Mouse (Mus musculus): ENCODE measurements at regions not wholly inside any gene's neighbourhood (a gene's known extent, or its start where the extent isn't known, plus 50 kb on each side); places are given as distances from the start of the nearest gene placed in this dataset.

DNA sequence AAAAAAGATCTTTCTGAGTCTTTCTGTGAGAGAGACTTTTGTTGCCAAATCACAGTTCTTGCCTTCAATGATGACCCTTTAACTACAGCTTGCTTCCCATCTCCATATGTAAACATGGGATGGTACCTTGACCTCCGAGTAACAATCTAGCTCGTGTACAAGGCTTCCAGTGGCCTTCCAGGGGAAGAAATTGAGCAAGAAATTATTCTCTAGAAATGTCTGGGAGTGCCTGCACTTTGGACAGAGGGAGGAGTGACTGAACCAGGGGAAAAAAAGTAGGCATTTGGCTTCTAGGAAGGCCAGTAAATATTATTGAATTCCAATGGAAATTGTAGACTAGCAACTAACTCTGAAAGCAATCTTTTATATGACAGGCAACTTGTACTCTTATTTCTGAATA, 287.8 kb upstream of the Mpdz start:
- DNase-seq (ENCODE audit: low read depth, low spot score) = no peak

DNA sequence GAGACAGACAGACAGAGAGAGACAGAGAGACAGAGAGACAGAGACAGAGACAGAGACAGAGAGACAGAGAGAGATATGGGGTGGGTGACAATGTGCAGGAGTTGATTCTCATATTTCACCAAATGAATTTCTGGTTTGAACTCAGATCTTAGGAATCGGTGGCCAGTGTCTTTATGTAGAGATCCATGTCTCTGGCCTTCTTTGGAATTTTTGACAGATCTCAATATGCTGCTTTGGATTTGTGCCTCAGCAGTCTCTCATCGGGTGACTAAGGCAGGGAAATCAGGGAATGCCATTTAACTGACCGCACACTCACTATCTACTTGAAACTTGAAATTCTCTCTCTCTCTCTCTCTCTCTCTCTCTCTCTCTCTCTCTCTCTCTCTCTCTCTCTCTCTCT, 286.3 kb upstream of the Mpdz start:
- DNase-seq (ENCODE audit: low read depth, low spot score) = no peak

- DNase-seq (ENCODE audit: low read depth, low spot score) = peak; percentile 36
These were observed 285.3 kb upstream of the Mpdz start for GRCm38 (mm10) chr4:81727735-81728581.

DNA sequence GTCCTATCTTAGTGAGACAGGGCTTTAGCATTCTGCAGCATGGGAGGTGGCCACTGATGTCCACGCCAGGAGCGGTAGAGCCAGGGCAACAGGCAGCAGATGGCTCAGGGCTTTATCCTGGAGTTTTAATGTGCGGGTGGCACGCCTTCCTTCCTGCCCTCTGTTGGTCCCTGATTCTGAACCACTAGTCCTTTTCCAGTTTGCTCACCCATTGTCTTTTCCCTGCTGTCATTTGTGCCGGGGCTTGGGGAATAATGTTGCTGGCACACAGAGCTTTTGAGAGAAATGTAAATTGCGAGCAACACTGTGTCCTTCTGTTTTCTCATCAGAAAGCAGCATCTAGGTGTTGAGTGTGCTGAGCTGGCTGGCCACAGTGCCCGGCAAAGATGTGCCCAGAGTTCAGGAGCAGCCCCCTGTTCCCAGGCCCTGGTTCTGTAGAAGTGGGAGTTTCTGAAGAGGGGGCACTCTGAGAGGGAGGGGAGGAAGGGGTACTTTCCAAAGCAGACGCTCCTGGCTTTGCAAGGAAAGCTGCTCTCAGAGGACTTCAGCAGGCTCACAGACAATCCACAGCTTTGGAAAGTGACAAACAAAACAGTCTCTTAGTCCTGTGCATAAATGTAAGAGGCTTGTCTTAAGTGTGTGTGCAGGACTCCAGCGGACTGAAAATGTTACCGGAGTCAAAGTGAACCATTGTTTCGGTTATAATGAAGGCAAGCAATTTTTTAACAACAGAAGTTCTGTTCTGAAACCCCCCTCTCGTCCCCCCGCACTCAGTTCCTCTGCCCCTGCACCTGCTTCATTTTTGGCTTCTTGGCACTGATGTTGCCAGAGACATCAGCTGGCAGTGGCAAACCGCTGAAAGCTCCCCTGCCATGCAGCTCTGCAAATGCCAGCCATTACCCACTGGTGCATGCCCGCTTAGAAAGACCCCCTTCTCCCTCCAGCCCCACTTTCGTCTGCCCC, 284.4 kb upstream of the Mpdz start:
- DNase-seq (ENCODE audit: low read depth, low spot score) = peak; percentile 57

GRCm38 (mm10) chr4:81724751-81725150, 282.1 kb upstream of the Mpdz start:
- DNase-seq (ENCODE audit: low read depth, low spot score) = no peak

DNA sequence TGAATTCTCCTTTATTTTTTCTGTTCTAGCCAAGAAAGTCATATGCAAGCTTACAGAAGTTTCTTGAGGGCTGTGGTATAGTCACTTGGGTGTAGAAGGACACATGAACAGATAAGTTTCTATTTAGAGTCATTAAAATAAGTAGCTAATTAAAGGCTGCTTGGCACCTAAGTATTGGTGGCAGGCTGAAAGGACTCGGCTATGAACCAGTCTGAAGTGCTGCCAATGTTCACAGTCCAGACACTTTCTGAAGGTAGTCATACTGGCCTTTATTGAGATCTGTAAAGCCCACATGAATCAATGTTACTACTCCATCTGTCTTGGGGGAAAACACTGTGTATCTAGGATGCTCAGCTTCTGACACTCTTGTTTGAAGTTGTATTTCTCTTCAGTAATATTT, 269.8 kb upstream of the Mpdz start:
- DNase-seq (ENCODE audit: low read depth, low spot score) = no peak

DNA sequence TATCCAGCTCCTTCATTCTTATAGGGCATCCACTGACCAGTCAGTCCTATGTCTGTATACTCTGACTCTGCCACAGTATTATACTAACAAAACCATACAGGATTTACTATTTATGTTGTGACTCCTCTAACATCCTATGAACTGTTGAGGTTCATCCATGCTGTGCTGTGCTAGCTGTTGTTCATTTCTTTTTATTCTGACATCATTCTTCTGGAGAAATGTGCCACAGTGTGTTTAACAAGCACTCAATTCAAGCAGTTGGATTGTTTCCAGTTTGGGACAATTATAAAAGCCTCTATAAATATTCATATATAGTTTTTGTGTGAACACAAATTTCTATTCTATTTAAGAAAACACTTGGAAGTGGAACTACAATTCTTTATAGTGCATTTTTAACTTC, 252.6 kb upstream of the Mpdz start:
- peak; percentile 14 for DNase-seq (ENCODE audit: low read depth, low spot score)

GRCm38 (mm10) chr4:81677205-81677604, 234.6 kb upstream of the Mpdz start:
- DNase-seq (ENCODE audit: low read depth, low spot score) = no peak

GRCm38 (mm10) chr4:81674871-81675270, 232.3 kb upstream of the Mpdz start:
- no peak for DNase-seq (ENCODE audit: low read depth, low spot score)

DNA sequence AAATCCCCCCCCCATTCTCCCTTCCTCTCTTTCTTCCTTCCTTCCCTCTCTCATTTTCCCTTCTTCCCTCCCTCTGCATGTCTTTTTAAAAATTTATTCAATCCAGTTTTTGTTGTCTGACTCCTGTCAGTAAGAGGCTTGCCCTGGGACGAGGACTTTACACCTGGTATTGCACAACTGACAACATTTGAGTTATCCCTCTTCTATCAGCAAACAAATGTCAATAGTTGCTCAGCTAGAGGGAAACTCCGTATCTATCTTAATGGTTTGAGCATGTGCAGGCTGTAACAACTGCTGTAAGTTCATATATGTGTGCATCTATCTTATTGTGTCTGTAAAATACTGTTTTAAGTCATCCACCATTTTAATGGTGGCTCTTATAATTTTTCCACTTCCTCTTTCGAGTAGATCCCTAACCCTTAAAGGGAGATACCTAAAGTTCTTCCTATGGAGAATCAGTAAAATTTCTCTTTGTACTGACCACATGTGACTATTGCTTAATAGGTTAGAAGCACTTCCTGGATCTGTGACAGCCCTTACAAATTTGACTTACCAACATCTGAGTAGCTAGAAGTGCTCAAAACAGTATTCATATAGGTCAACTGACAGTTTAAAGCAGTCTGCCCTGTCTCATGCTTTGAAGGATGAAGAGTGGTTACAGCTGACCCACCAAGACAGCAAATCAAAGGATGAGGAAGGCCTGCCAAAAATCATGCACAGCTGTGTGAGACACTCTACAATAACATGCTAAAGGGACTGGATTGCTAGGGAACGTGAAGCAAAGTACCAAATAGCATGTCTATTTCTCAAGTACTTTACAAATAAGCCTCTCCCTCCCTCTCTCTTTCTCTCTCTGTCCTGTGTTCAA, 231.0 kb upstream of the Mpdz start:
- DNase-seq (ENCODE audit: low read depth, low spot score) = no peak

- DNase-seq (ENCODE audit: low read depth, low spot score) = no peak
These were observed 229.4 kb upstream of the Mpdz start for GRCm38 (mm10) chr4:81671986-81672385.

DNA sequence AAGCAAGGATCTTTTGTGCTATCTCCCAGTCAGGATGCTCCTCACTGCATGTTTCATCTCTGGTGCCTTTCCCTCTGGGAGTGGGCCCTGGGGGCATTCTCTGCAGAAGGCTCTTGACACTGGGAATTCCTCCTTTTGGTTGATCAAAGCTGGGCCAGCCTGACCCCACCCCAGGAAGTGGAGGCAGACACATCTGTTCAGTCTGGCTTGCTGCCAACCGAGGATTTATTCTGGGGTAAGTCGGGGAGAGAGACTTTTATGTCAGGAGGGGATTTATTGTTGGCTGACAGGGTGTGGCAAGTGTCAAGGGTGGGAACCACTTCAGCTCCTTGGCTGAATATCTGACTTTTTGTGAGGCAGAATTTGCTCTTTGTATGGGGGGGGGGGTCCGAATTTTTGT, 226.6 kb upstream of the Mpdz start:
- DNase-seq (ENCODE audit: low read depth, low spot score) = no peak

GRCm38 (mm10) chr4:81661096-81661495, 218.5 kb upstream of the Mpdz start:
- no peak for DNase-seq (ENCODE audit: low read depth, low spot score)

DNA sequence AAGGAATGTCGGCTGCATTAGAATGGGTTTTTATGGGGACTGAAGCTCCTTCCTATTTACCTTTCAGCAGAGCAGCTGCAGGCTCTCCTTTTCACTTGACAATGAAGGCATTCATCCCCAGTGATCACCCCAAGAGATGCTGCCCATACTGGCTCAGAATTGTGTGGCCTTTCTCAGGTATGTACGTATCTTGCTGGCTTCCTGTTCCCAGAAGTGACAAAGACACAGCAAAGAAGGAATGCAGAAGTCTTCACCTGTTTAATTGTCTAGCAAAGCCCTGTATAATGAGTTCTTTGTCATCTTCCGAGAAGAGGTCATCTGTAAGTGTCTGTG, 185.8 kb upstream of the Mpdz start:
- DNase-seq (ENCODE audit: low read depth, low spot score) = no peak

DNA sequence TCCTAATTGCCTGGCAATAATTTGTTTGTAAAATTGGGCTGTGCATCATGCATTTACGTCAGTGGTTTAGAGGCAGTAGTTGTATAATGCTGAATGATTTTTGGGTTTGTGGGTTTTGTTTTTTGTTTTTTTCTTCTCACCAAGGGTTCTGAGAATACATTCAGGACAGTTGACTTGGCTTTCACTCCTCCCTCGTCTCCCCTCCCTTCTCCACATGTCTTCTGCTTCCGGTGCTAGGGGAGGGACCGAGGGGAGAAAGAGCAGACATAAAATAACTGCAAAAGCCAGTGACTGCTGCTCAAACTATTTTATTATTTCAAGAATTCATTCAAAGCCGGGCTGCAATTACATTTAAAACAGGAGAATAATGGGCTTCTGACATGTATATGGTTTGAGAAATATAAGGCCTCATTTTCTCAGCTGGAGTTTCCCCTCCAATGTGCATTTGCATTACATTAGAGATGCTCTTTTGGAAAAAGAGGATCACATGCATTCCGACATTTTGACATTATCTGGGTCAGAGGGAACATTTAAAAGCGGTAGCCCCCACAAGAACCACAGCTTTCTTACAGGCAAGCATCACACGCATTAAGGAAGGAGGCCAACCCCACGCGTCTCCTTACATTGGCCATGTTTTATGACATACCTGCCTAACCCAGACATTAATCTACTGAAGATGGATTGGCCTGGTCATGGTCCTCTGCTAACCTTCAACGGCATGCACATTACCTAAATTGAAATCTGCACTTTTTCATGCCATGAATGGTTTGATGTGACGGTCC, 185.3 kb upstream of the Mpdz start:
- DNase-seq (ENCODE audit: low read depth, low spot score) = no peak

DNA sequence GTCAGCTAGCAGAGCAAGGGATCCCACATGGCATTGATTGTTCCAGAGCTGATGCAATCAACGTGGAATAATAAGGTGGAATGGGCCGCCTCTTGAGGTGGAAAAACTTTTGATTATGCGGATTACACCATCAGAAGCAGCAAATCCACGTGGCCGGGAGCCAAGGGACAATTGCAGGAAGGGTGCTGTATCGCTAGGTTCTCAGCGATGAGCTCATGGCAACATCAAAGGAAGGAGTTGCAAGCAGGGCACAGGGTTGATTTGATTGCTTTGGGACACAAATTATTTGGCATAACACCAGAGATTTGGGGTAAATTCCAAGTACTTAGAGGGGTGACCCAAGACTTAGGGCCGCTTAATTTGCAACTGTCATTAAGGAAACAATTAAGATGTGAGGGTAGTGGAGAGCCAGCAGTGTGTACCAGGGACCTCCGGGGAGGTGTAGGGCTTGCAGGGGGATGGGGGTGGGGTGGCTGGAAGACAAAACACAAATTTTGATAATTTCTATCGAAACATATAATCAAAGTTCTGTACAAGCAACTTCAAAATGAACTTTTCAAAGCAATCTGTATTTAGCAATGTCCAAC, 182.8 kb upstream of the Mpdz start:
- DNase-seq (ENCODE audit: low read depth, low spot score) = no peak

- DNase-seq (ENCODE audit: low read depth, low spot score) = no peak
These were observed 181.5 kb upstream of the Mpdz start for GRCm38 (mm10) chr4:81624111-81624510.

GRCm38 (mm10) chr4:81621391-81622137, 178.9 kb upstream of the Mpdz start:
- DNase-seq (ENCODE audit: low read depth, low spot score) = no peak

DNA sequence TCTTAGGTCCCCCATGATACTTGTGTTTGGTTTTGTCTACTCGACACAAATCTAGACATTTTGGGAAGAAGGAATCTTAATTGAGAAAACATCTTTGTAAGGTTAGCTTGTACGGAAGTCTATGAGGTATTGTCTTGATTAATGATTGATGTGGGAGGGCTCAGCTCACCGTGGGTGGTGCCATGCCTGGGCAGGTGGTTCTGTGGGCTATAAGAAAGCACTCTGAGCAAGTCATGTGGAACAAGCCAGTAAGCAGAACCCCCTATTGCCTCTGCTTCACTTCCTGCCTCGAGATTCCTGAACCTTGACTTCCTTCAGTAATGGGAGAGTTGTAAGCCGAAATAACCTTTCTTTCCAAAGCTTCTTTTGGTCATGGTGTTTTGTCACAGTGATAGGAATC, 174.6 kb upstream of the Mpdz start:
- DNase-seq (ENCODE audit: low read depth, low spot score) = no peak

GRCm38 (mm10) chr4:81611191-81611590, 168.6 kb upstream of the Mpdz start:
- DNase-seq (ENCODE audit: low read depth, low spot score) = no peak

Data from brain, embryonic 18.5 days (tissue).